Mouse (Mus musculus) heart, postnatal 14 days (tissue): ENCODE results near the gene Gemin4. TPM values are rescaled to one million over a fixed set of nuclear protein-coding genes. Genes with fewer than 3 reads are reported as not detected.

Experiments
- DNase-seq, 2 experiments: peaks; one replicate each; pipeline ENCODE4 v3.0.0; 2021 to 2022
- intact Hi-C: fragments of 180-260 bp; cut with DNase I; formaldehyde crosslinking; loops from one replicate; pipeline ENCODE4 v1.15.1; 2025
- total RNA-seq, 2 experiments: library from RNA; stranded (reverse); gene quantifications; 2 replicates each; pipeline ENCODE4 v1.2.3; 2021

The Gemin4 gene
- total RNA-seq, 2 experiments from 2014 or later: 1.8 to 2.6 TPM

- DNase-seq: peak; percentile 77 to 83
- intact Hi-C loops: loop anchor here (1.0 to 2.0 kb wide), 4 partner anchors 140 to 384 kb away; partner anchors contain the start of gene Rflnb
Measured at GRCm38 (mm10) chr11:76167079-76167765, 50.2 kb downstream of the Gemin4 start.

- intact Hi-C loops: loop anchor here (1.0 to 2.0 kb wide), 5 partner anchors 80 to 384 kb away; partner anchors contain the start of gene Rflnb
- peak in 1 of 2 experiments; percentile 8 for DNase-seq
Measured at GRCm38 (mm10) chr11:76166657-76167056, 50.8 kb downstream of the Gemin4 start.

Other genes starting within 250 kb of the Gemin4 start
- under 1 TPM in 1 of 2 experiments, not detected in 1; 0.62 TPM for gene 1700016K19Rik, start 217.8 kb downstream of the Gemin4 start, total RNA-seq
- gene Rflnb, start 189.9 kb downstream of the Gemin4 start, total RNA-seq: 10 to 100 TPM; 61.0 to 62.9 TPM
- 10 to 100 TPM; 29.1 to 30.9 TPM for gene Vps53, start 38.0 kb downstream of the Gemin4 start, total RNA-seq
- gene Fam57a, start 38.0 kb downstream of the Gemin4 start, total RNA-seq: 1 to 10 TPM; 6.3 to 6.6 TPM
- gene Dbil5, start 56 bp downstream of the Gemin4 start, total RNA-seq: not detected
- 10 to 100 TPM; 20.6 to 22.8 TPM for gene Mrm3, start 26.1 kb upstream of the Gemin4 start, total RNA-seq
- 10 to 100 TPM; 37.7 to 44.7 TPM for gene Glod4, start 26.1 kb upstream of the Gemin4 start, total RNA-seq
- 10 to 100 TPM; 15.5 to 17.4 TPM for gene Nxn, start 181.5 kb upstream of the Gemin4 start, total RNA-seq
- 10 to 100 TPM; 41.3 to 46.9 TPM for gene Timm22, start 189.3 kb upstream of the Gemin4 start, total RNA-seq